In the genomic region with DNA sequence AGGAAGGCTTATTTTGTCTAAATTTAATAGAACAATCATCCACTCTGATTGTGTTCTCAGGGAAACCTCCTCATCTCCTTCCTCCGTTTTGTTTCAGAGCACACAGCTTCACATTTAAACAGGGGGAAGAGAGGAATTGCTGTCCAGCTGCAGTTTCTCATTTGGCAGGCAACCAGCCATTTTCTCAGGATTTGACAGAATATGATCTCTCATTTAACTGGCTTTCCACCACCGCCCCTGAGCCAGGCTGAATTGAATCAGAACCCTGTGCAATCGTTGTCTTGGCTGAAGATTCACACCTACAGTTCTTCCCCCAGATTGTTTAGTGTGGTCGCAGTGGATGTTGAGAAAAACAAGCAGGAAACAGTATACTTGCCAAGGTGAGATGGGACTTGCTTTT, we compare ENCODE assay signal across 8 mouse cellular contexts.
A peak's percentile ranks its signal among the peaks of the same experiment; 100 is the strongest.
DNase-seq lines count a peak whose midpoint lies in the region; ATAC-seq and TF ChIP-seq lines count a peak whose summit lies in the region.
"Had no signal": no experiment of that assay in that cellular context is flagged by ENCODE, and none has a peak within 500 bp of the region (broad histone marks: within the 10 kb centered on the region; RNA-seq: fewer than 3 reads in every experiment).

No protein-coding gene starts in this region.

- H3K36me3 ChIP-seq in heart, embryonic 13.5 days: no peaks in the 10 kb centered on the region
- H3K36me3 ChIP-seq in midbrain, postnatal 0 days (ENCODE audit: insufficient read depth, low read length): no peaks in the 10 kb centered on the region
- H3K36me3 ChIP-seq in midbrain, embryonic 15.5 days (replicated peaks): no peaks in the 10 kb centered on the region
- H3K36me3 ChIP-seq in lung, embryonic 15.5 days: no peaks in the 10 kb centered on the region
- H3K36me3 ChIP-seq: intestine, embryonic 15.5 days had no signal

- H3K9ac ChIP-seq in heart, embryonic 13.5 days: no peak overlapping the region
- H3K9ac ChIP-seq in midbrain, postnatal 0 days (replicated peaks; ENCODE audit: low read length, poor library complexity, severe bottlenecking): no peak overlapping the region
- H3K9ac ChIP-seq in midbrain, embryonic 15.5 days: no peak overlapping the region
- no peak overlapping the region for H3K9ac ChIP-seq in lung, embryonic 15.5 days
- H3K9ac ChIP-seq: intestine, embryonic 15.5 days had no signal

- peak overlapping the region; percentile 36 for H3K27ac ChIP-seq in heart, embryonic 13.5 days (replicated peaks)
- no peak overlapping the region for H3K27ac ChIP-seq in midbrain, postnatal 0 days (ENCODE audit: low read depth, low read length)
- H3K27ac ChIP-seq in midbrain, embryonic 15.5 days: no peak overlapping the region
- H3K27ac ChIP-seq in lung, embryonic 15.5 days: peak overlapping the region; percentile 29; the same call in 1 of the 2 replicates
- H3K27ac ChIP-seq: intestine, embryonic 15.5 days had no signal

- no peaks in the 10 kb centered on the region for H3K27me3 ChIP-seq in heart, embryonic 13.5 days (replicated peaks)
- H3K27me3 ChIP-seq in midbrain, postnatal 0 days (ENCODE audit: insufficient read depth, low read length): no peaks in the 10 kb centered on the region
- no peaks in the 10 kb centered on the region for H3K27me3 ChIP-seq in midbrain, embryonic 15.5 days (replicated peaks)
- no peaks in the 10 kb centered on the region for H3K27me3 ChIP-seq in lung, embryonic 15.5 days
- H3K27me3 ChIP-seq: intestine, embryonic 15.5 days had no signal

- TF ChIP-seq CTCF in midbrain, postnatal 0 days (IDR thresholded peaks at IDR 0.05): no peak

- intact Hi-C loops in heart, postnatal 25 days (cut with DNase I): no loop called here
- intact Hi-C loops in heart, postnatal 14 days (cut with DNase I): no loop called here

- DNase-seq in heart, postnatal 25 days (ENCODE audit: low spot score): no peak
- peak; percentile 51 for DNase-seq in midbrain, postnatal 0 days (ENCODE audit: low spot score)
- DNase-seq in heart, postnatal 14 days: peak; percentile 41 to 54
- no peak for DNase-seq in left cerebral cortex, adult 18-20 months (ENCODE audit: low spot score in 2 of 2)

- 44% methylated on average over 4 of the region's 4 CpGs for WGBS in heart, embryonic 13.5 days
- WGBS in midbrain, postnatal 0 days: 61% methylated on average over 4 of the region's 4 CpGs
- WGBS in midbrain, embryonic 15.5 days: 60% methylated on average over 4 of the region's 4 CpGs
- 28% methylated on average over 4 of the region's 4 CpGs for WGBS in lung, embryonic 15.5 days

- H3K4me3 ChIP-seq in heart, embryonic 13.5 days: no peak overlapping the region
- H3K4me3 ChIP-seq in midbrain, postnatal 0 days (ENCODE audit: low read depth, low read length): no peak overlapping the region
- H3K4me3 ChIP-seq in midbrain, embryonic 15.5 days: no peak overlapping the region
- no peak overlapping the region for H3K4me3 ChIP-seq in lung, embryonic 15.5 days
- H3K4me3 ChIP-seq: intestine, embryonic 15.5 days had no signal

- H3K4me2 ChIP-seq in heart, embryonic 13.5 days: no peak overlapping the region
- H3K4me2 ChIP-seq in midbrain, postnatal 0 days (ENCODE audit: low read depth, low read length, poor library complexity, severe bottlenecking): no peak overlapping the region
- no peak overlapping the region for H3K4me2 ChIP-seq in midbrain, embryonic 15.5 days
- no peak overlapping the region for H3K4me2 ChIP-seq in lung, embryonic 15.5 days
- H3K4me2 ChIP-seq: intestine, embryonic 15.5 days had no signal

- peaks cover 5% of the 10 kb centered on the region; the same call in 1 of the 2 replicates for H3K4me1 ChIP-seq in heart, embryonic 13.5 days
- H3K4me1 ChIP-seq in midbrain, postnatal 0 days (ENCODE audit: insufficient read depth, low read length): no peaks in the 10 kb centered on the region
- H3K4me1 ChIP-seq in midbrain, embryonic 15.5 days: no peaks in the 10 kb centered on the region
- peaks cover 7% of the 10 kb centered on the region; the same call in 1 of the 2 replicates for H3K4me1 ChIP-seq in lung, embryonic 15.5 days
- H3K4me1 ChIP-seq: intestine, embryonic 15.5 days had no signal

- ATAC-seq in heart, embryonic 13.5 days (ENCODE audit: extremely low read depth, insufficient number of reproducible peaks, low FRiP score, low TSS enrichment): no peak
- no peak for ATAC-seq in midbrain, postnatal 0 days (ENCODE audit: low FRiP score)
- no peak for ATAC-seq in midbrain, embryonic 15.5 days (replicated peaks)
- peak; percentile 69; the same call in 1 of the 2 replicates for ATAC-seq in lung, embryonic 15.5 days (ENCODE audit: borderline replicate concordance, extremely low read depth, low FRiP score, low TSS enrichment)

- H3K9me3 ChIP-seq in heart, embryonic 13.5 days: no peaks in the 10 kb centered on the region
- no peaks in the 10 kb centered on the region for H3K9me3 ChIP-seq in midbrain, postnatal 0 days (ENCODE audit: low read length)
- no peaks in the 10 kb centered on the region for H3K9me3 ChIP-seq in midbrain, embryonic 15.5 days
- H3K9me3 ChIP-seq in lung, embryonic 15.5 days: no peaks in the 10 kb centered on the region
- H3K9me3 ChIP-seq: intestine, embryonic 15.5 days had no signal

Comparison
In these comparisons a context has a peak if more than half of its experiments do, and no peak if none do; other contexts are left out.
1. DNase-seq: peak in midbrain, postnatal 0 days (single experiment) and heart, postnatal 14 days (2 of 2); none in heart, postnatal 25 days (single experiment) and left cerebral cortex, adult 18-20 months (0 of 2).
2. H3K27ac ChIP-seq: peak in heart, embryonic 13.5 days (single experiment) and lung, embryonic 15.5 days (single experiment); none in midbrain, postnatal 0 days (single experiment) and midbrain, embryonic 15.5 days (single experiment).